Mouse (Mus musculus) heart, embryonic 13.5 days (tissue): ENCODE data around the gene Olfr194. TPM values are rescaled to one million over a fixed set of nuclear protein-coding genes. Genes with fewer than 3 reads are reported as not detected.

Source experiments
- ATAC-seq: fragments of 200-750 bp; cut with Nextera tagmentation; 2 replicates; pipeline ENCODE4 v1.8.0; 2017; ENCODE audit warnings: moderate TSS enrichment; ENCODE audit not compliant: insufficient number of reproducible peaks, low FRiP score, low TSS enrichment; ENCODE audit errors: extremely low read depth
- H3K27ac ChIP-seq: fragments of 300-500 bp; sonication (generic); replicated peaks from 2 replicates; pipeline ENCODE4 v1.5.1; 2015; ENCODE audit warnings: moderate library complexity, mild to moderate bottlenecking, inconsistent platforms
- H3K27me3 ChIP-seq: fragments of 300-500 bp; sonication (generic); replicated peaks from 2 replicates; pipeline ENCODE4 v1.6.1; 2015; ENCODE audit warnings: mild to moderate bottlenecking, inconsistent platforms
- H3K36me3 ChIP-seq: fragments of 300-500 bp; sonication (generic); 2 replicates; pipeline ENCODE4 v1.6.1; 2015; ENCODE audit warnings: mild to moderate bottlenecking, inconsistent platforms
- H3K4me1 ChIP-seq: fragments of 300-500 bp; sonication (generic); 2 replicates; pipeline ENCODE4 v1.6.1; 2015; ENCODE audit warnings: inconsistent platforms
- H3K4me2 ChIP-seq: fragments of 300-500 bp; sonication (generic); 2 replicates; pipeline ENCODE4 v1.6.1; 2015; ENCODE audit warnings: inconsistent platforms, mild to moderate bottlenecking, moderate library complexity
- H3K4me3 ChIP-seq: fragments of 300-500 bp; sonication (generic); 2 replicates; pipeline ENCODE4 v1.5.1; 2015; ENCODE audit warnings: moderate library complexity, mild to moderate bottlenecking, inconsistent platforms
- H3K9ac ChIP-seq: fragments of 300-500 bp; sonication (generic); 2 replicates; pipeline ENCODE4 v1.6.1; 2015; ENCODE audit warnings: inconsistent platforms, mild to moderate bottlenecking, moderate library complexity
- H3K9me3 ChIP-seq: fragments of 300-500 bp; sonication (generic); 2 replicates; pipeline ENCODE4 v1.6.1; 2016; ENCODE audit warnings: inconsistent platforms
- WGBS: fragments of 180-500 bp; shearing (Covaris S2); methylation state at CpG from one replicate; pipeline ENCODE4 v1.1.7; 2015; ENCODE audit warnings: mixed read lengths; 5-methylcytosine and 5-hydroxymethylcytosine counted together
- polyA plus RNA-seq: library from polyadenylated mRNA; unstranded; fragments of >200 nt; fragmentation: Nextera tagmentation; extraction: Ambion mirVana; gene quantifications from 2 replicates; pipeline ENCODE4 v1.2.1, GENCODE M21; 2015

The Olfr194 gene
- polyA plus RNA-seq, 1 experiment from 2014 or later = not detected

DNA sequence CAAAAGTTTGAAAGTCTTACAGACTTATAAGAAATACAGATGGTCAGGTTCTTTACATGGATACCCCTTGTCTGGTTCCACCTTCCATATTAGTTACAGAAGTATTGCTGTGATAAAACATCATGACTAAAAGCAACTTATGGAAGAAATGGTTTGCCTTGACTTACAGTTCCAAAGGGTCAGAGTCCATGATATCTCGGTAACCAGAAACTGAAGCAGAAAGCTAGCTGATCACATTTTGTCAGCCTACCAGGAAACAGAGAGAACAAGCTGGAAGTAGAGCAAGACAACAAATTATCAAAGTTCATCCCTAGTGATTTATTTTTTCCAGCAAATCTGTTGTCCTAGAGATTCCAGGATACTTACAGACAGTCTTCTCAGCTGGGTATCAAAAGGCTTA, 47.3 kb downstream of the Olfr194 start:
- H3K9me3 ChIP-seq = no peaks in the 10 kb centered on the region
- H3K27me3 ChIP-seq = no peaks in the 10 kb centered on the region
- H3K4me1 ChIP-seq = peaks cover 5% of the 10 kb centered on the region
- no peak overlapping the region for H3K4me3 ChIP-seq
- no peak for ATAC-seq
- no peaks in the 10 kb centered on the region for H3K36me3 ChIP-seq
- H3K9ac ChIP-seq = no peak overlapping the region
- H3K27ac ChIP-seq = no peak overlapping the region
- no peak overlapping the region for H3K4me2 ChIP-seq
- WGBS = 81% methylated on average over 1 of the region's 1 CpGs

DNA sequence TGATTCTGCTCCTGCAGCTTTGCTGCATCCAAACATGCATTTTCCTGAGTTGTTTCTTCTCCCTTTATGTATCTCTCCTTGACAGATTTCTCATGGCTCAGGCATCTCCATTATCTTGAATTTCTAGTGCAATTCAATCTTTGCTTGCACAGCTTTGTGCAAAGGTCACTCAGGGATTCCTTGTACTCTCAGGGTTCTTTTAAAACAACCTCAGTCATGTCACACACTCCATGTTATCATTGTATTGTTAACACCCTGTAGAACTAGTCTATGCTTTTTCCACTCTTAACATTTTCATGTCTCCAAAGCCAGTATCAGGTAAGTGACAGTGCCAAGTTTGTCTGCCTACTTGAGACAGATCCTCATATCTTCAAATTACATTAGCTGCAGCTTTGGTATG, 49.1 kb downstream of the Olfr194 start:
- ATAC-seq = no peak
- Histone ChIP-seq H3K9ac (no peak overlapping the region), H3K4me1 (peaks cover 5% of the 10 kb centered on the region), H3K9me3 (no peaks in the 10 kb centered on the region), H3K4me2 (no peak overlapping the region), H3K27ac (no peak overlapping the region), H3K36me3 (no peaks in the 10 kb centered on the region), H3K4me3 (no peak overlapping the region), H3K27me3 (no peaks in the 10 kb centered on the region)

Other genes with a start within 250 kb of the Olfr194 start
- not detected in 2 replicates for gene Olfr177, start 246.3 kb downstream of the Olfr194 start, polyA plus RNA-seq
- gene Olfr178, start 229.0 kb downstream of the Olfr194 start, polyA plus RNA-seq = not detected in 2 replicates
- gene Olfr181, start 192.3 kb downstream of the Olfr194 start, polyA plus RNA-seq = not detected in 2 replicates
- gene Olfr180, start 191.7 kb downstream of the Olfr194 start, polyA plus RNA-seq = not detected in 2 replicates
- gene Olfr183, start 125.7 kb downstream of the Olfr194 start, polyA plus RNA-seq = not detected in 2 replicates
- not detected in 2 replicates for gene Olfr186, start 90.8 kb downstream of the Olfr194 start, polyA plus RNA-seq
- not detected in 2 replicates for gene Olfr187, start 81.3 kb downstream of the Olfr194 start, polyA plus RNA-seq
- not detected in 2 replicates for gene Olfr190, start 43.1 kb downstream of the Olfr194 start, polyA plus RNA-seq
- gene Olfr191, start 31.2 kb downstream of the Olfr194 start, polyA plus RNA-seq = not detected in 2 replicates
- gene Olfr193, start 9.2 kb downstream of the Olfr194 start, polyA plus RNA-seq = not detected in 2 replicates
- not detected in 2 replicates for gene Olfr195, start 26.0 kb upstream of the Olfr194 start, polyA plus RNA-seq
- gene Olfr196, start 49.4 kb upstream of the Olfr194 start, polyA plus RNA-seq = not detected in 2 replicates
- not detected in 2 replicates for gene Olfr198, start 82.5 kb upstream of the Olfr194 start, polyA plus RNA-seq
- gene Olfr199, start 98.7 kb upstream of the Olfr194 start, polyA plus RNA-seq = not detected in 2 replicates
- not detected in 2 replicates for gene Olfr201, start 151.6 kb upstream of the Olfr194 start, polyA plus RNA-seq
- not detected in 2 replicates for gene Olfr202, start 165.7 kb upstream of the Olfr194 start, polyA plus RNA-seq
- gene Olfr203, start 177.8 kb upstream of the Olfr194 start, polyA plus RNA-seq = not detected in 2 replicates
- not detected in 2 replicates for gene Olfr204, start 197.2 kb upstream of the Olfr194 start, polyA plus RNA-seq
- not detected in 2 replicates for gene Olfr205, start 210.1 kb upstream of the Olfr194 start, polyA plus RNA-seq
- gene Olfr206, start 228.2 kb upstream of the Olfr194 start, polyA plus RNA-seq = not detected in 2 replicates
- gene Olfr209, start 242.9 kb upstream of the Olfr194 start, polyA plus RNA-seq = not detected in 2 replicates